Mouse (Mus musculus) heart, postnatal 0 days (tissue): ENCODE results near the gene Oxgr1. TPM values are rescaled to one million over a fixed set of nuclear protein-coding genes. Genes with fewer than 3 reads are reported as not detected.
"Not testable (repeated sequence)": the region's sequence is repeated elsewhere in the genome, so short reads cannot be mapped to it uniquely, and the experiment has no call there.

Experiments used
- ATAC-seq: fragments of 200-750 bp; cut with Nextera tagmentation; 2 replicates; pipeline ENCODE4 v1.8.0; 2017; ENCODE audit warnings: low read depth, moderate number of reproducible peaks, moderate library complexity; ENCODE audit not compliant: insufficient read depth
- DNase-seq: peaks from one replicate; pipeline ENCODE4 v3.0.0-alpha.2; 2016; ENCODE audit warnings: low spot score
- H3K27ac ChIP-seq: fragments of 300-500 bp; sonication (generic); 2 replicates; pipeline ENCODE4 v1.5.1; 2014; ENCODE audit warnings: low read depth, mild to moderate bottlenecking
- H3K27me3 ChIP-seq: fragments of 300-500 bp; sonication (generic); 2 replicates; pipeline ENCODE4 v1.6.1; 2014; ENCODE audit warnings: low read length, mixed read lengths; ENCODE audit not compliant: control insufficient read depth, insufficient read depth
- H3K36me3 ChIP-seq: fragments of 300-500 bp; sonication (generic); replicated peaks from 2 replicates; pipeline ENCODE4 v1.6.1; 2014; ENCODE audit warnings: low read length, mixed read lengths; ENCODE audit not compliant: control insufficient read depth, insufficient read depth
- H3K4me1 ChIP-seq: fragments of 300-500 bp; sonication (generic); 2 replicates; pipeline ENCODE4 v1.6.1; 2014; ENCODE audit warnings: antibody characterized with exemption; ENCODE audit not compliant: control insufficient read depth, insufficient read depth
- H3K4me2 ChIP-seq: fragments of 300-500 bp; sonication (generic); 2 replicates; pipeline ENCODE4 v1.6.1; 2014; ENCODE audit warnings: low read depth, mild to moderate bottlenecking, low read length, moderate library complexity
- H3K4me3 ChIP-seq: fragments of 300-500 bp; sonication (generic); 2 replicates; pipeline ENCODE4 v1.5.1; 2014; ENCODE audit warnings: low read depth, low read length
- H3K9ac ChIP-seq: fragments of 300-500 bp; sonication (generic); replicated peaks from 2 replicates; pipeline ENCODE4 v1.6.1; 2014; ENCODE audit warnings: low read depth, low read length, mixed read lengths
- H3K9me3 ChIP-seq: fragments of 300-500 bp; sonication (generic); replicated peaks from 2 replicates; pipeline ENCODE4 v1.6.1; 2016; ENCODE audit warnings: low read length; ENCODE audit not compliant: control insufficient read depth
- CTCF ChIP-seq: IDR thresholded peaks from 2 replicates; pipeline ENCODE4 v1.5.1; 2016; ENCODE audit warnings: antibody characterized with exemption, control low read depth, low read depth
- EP300 ChIP-seq: IDR thresholded peaks from 2 replicates; pipeline ENCODE4 v1.6.1; 2016; ENCODE audit warnings: antibody characterized with exemption, low read depth
- WGBS: fragments of 180-500 bp; shearing (Covaris S2); extraction: QIAGEN DNeasy Blood & Tissue Kit; methylation state at CpG from one replicate; pipeline ENCODE4 v1.1.7; 2014; 5-methylcytosine and 5-hydroxymethylcytosine counted together
- polyA plus RNA-seq: library from polyadenylated mRNA; unstranded; fragments of >200 nt; fragmentation: Nextera tagmentation; extraction: Ambion mirVana; gene quantifications from 2 replicates; pipeline ENCODE4 v1.2.1, GENCODE M21; 2015
- total RNA-seq: library from RNA; depleted of rRNA; stranded (reverse); fragments of >200 nt; gene quantifications from 2 replicates; pipeline ENCODE4 v1.2.3, GENCODE M21; 2014; ENCODE audit warnings: low replicate concordance; rRNA removed

The Oxgr1 gene
- total and polyA plus RNA-seq, 2 experiments from 2014 or later, result 1.2 TPM; not detected in 1

DNA sequence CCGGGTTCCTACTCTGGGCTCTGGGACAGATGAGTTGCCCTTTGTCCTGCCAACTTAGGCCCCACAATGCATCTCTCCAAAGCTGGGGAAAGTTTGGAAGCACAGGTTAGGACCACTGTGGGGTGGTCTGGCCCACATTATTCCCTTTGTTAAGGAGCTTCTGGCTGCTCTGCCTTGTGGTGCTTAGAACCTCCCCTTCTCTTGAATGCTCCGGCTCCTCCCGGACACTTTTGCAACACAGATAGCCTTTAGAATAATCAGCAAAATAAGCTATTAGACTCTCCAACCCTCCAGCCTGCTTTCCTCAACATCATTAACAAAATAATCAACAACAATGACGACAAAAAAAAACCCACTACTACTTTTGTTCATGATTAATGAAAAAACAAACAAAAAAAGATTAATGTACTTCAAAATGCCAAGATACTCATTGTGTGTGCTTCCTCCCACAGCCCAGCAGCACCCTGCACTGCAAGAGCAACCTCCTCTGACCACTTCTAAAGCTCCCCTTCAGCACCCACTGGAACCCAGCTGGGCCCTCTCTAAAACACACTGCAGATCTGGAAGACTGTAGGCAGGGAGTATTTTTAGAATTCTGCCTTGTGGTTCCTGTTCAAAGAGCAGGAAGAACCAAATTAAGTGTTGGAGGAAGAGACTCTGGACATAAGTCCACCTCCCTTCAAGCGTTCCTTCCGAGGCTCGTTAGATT lies 53.1 kb downstream of the Oxgr1 start:
- ATAC-seq (no peak), DNase-seq (no peak)
- Histone ChIP-seq H3K9me3 (no peaks in the 10 kb centered on the region; the same call in 1 of the 2 replicates), H3K27me3 (no peaks in the 10 kb centered on the region), H3K4me1 (peaks cover 7% of the 10 kb centered on the region; the same call in 1 of the 2 replicates), H3K4me2 (no peak overlapping the region), H3K4me3 (no peak overlapping the region), H3K36me3 (no peaks in the 10 kb centered on the region), H3K9ac (no peak overlapping the region), H3K27ac (no peak overlapping the region)
- 47% methylated on average over 7 of the region's 7 CpGs for WGBS
- no peak for TF ChIP-seq EP300
- no peak for TF ChIP-seq CTCF

- DNase-seq, result no peak
- Histone ChIP-seq H3K9me3 (no peaks in the 10 kb centered on the region; the same call in 1 of the 2 replicates), H3K4me2 (no peak overlapping the region), H3K4me3 (no peak overlapping the region), H3K36me3 (no peaks in the 10 kb centered on the region), H3K9ac (no peak overlapping the region), H3K27me3 (no peaks in the 10 kb centered on the region), H3K4me1 (peaks cover 7% of the 10 kb centered on the region; the same call in 1 of the 2 replicates), H3K27ac (no peak overlapping the region)
- ATAC-seq, result no peak
- TF ChIP-seq CTCF, result no peak
- TF ChIP-seq EP300, result no peak
- WGBS, result 68% methylated on average over 1 of the region's 1 CpGs
Observed at GRCm38 (mm10) chr14:119987257-119987656, 55.0 kb downstream of the Oxgr1 start.

- WGBS, result 83% methylated on average over 6 of the region's 6 CpGs
- Histone ChIP-seq H3K27me3 (no peaks in the 10 kb centered on the region), H3K9ac (no peak overlapping the region)
Observed at GRCm38 (mm10) chr14:119986778-119987177, 55.5 kb downstream of the Oxgr1 start.

DNA sequence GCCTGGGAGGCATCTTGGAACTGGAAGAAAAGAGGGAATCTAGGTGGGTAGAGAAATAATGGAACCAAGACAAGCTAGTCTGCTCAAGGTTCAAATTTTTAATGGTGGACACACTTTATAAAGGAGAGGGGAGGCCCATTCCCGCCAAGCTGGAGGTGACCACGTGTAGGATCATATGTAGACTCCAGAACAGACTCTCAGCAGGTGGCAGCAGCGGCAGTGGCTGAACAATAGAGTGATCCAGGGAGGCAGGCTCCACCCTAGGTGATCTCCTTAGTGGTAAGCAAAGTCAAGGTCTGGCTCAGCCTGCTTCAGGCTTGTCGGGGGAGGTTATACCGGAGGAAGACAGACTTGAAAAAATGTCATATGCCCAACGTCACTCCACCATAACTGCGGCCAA lies 55.9 kb downstream of the Oxgr1 start:
- not testable (repeated sequence) for H3K4me2 ChIP-seq, H3K9ac ChIP-seq, H3K27ac ChIP-seq, ATAC-seq, DNase-seq, H3K9me3 ChIP-seq, H3K36me3 ChIP-seq, H3K4me3 ChIP-seq, H3K4me1 ChIP-seq, H3K27me3 ChIP-seq
- WGBS, result 81% methylated on average over 7 of the region's 7 CpGs

More at GRCm38 (mm10) chr14:119986778-119987177, 55.5 kb downstream of the Oxgr1 start:
- TF ChIP-seq EP300, result no peak
- TF ChIP-seq CTCF, result no peak
- no peak for DNase-seq
- Histone ChIP-seq H3K4me1 (peaks cover 7% of the 10 kb centered on the region; the same call in 1 of the 2 replicates), H3K4me2 (no peak overlapping the region), H3K4me3 (no peak overlapping the region), H3K9me3 (no peaks in the 10 kb centered on the region; the same call in 1 of the 2 replicates), H3K27ac (no peak overlapping the region), H3K36me3 (no peaks in the 10 kb centered on the region)
- ATAC-seq, result no peak

- 53% methylated on average over 5 of the region's 5 CpGs for WGBS
- no peaks in the 10 kb centered on the region for H3K27me3 ChIP-seq
- H3K4me1 ChIP-seq, result no peaks in the 10 kb centered on the region
- no peaks in the 10 kb centered on the region for H3K36me3 ChIP-seq
- no peak overlapping the region for H3K27ac ChIP-seq
- ATAC-seq, result no peak
- no peak for DNase-seq
- no peak overlapping the region for H3K4me2 ChIP-seq
- no peak for TF ChIP-seq EP300
- no peak for TF ChIP-seq CTCF
- H3K9ac ChIP-seq, result no peak overlapping the region
- H3K4me3 ChIP-seq, result no peak overlapping the region
- H3K9me3 ChIP-seq, result no peaks in the 10 kb centered on the region
Observed at GRCm38 (mm10) chr14:119981314-119981713, 60.9 kb downstream of the Oxgr1 start.

DNA sequence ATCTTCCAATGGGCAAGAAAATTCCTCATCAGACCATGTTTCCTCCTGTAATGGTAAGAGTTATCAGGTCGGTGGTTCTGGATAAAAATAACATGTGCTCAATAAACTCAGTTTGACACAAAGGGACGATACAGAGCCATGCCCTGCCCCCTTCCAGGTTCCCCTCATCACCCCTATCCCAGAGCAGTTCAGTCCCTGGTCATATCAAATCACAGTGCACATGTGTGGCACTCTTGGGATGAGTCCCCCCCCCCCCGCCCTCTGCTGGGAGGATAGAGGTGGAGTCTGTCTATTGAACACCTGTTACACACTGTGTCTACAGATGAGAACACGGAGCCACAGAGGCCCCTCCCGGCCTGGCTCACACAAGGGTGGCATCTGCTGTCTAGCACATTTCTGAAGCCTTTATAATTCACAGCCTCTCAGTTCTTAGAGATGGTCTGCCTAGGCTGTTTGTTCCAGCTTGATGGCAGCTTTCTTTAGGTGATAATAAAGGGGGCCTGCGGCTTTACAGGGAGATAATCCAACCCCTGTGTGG lies 61.5 kb downstream of the Oxgr1 start:
- Histone ChIP-seq H3K4me2 (no peak overlapping the region), H3K36me3 (no peaks in the 10 kb centered on the region), H3K4me3 (no peak overlapping the region), H3K27me3 (no peaks in the 10 kb centered on the region), H3K27ac (no peak overlapping the region), H3K9me3 (no peaks in the 10 kb centered on the region), H3K9ac (no peak overlapping the region), H3K4me1 (no peaks in the 10 kb centered on the region)
- DNase-seq, result no peak
- no peak for TF ChIP-seq EP300
- TF ChIP-seq CTCF, result no peak
- 67% methylated on average over 6 of the region's 6 CpGs for whole genome bisulfite sequencing
- no peak for ATAC-seq

Other genes starting within 250 kb of the Oxgr1 start
- 288 and 337 TPM in 2 replicates for gene Mbnl2, start 233.2 kb upstream of the Oxgr1 start, total RNA-seq
- gene Mbnl2, start 233.2 kb upstream of the Oxgr1 start, polyA plus RNA-seq, result 136 and 137 TPM in 2 replicates